Mouse (Mus musculus) hindbrain, embryonic 11.5 days (tissue): Measurements from ENCODE around the gene Mmp2. TPM values are rescaled to one million over a fixed set of nuclear protein-coding genes. Genes with fewer than 3 reads are reported as not detected.

ENCODE experiments used
- ATAC-seq: fragments of 200-750 bp; cut with Nextera tagmentation; 2 replicates; pipeline ENCODE4 v1.8.0; 2017; ENCODE audit warnings: mild to moderate bottlenecking, moderate TSS enrichment, moderate library complexity; ENCODE audit not compliant: low FRiP score
- DNase-seq: peaks from one replicate; pipeline ENCODE4 v3.0.0-alpha.2; 2015; ENCODE audit warnings: low spot score
- H3K27ac ChIP-seq: fragments of 300-500 bp; sonication (generic); 2 replicates; pipeline ENCODE4 v1.5.1; 2014; ENCODE audit warnings: mild to moderate bottlenecking, low read depth, low read length
- H3K27me3 ChIP-seq: fragments of 300-500 bp; sonication (generic); 2 replicates; pipeline ENCODE4 v1.6.1; 2014; ENCODE audit warnings: mild to moderate bottlenecking, low read length, moderate library complexity, mixed read lengths; ENCODE audit not compliant: control insufficient read depth, insufficient read depth
- H3K36me3 ChIP-seq: fragments of 300-500 bp; sonication (generic); 2 replicates; pipeline ENCODE4 v1.6.1; 2014; ENCODE audit warnings: mild to moderate bottlenecking, low read length, moderate library complexity, mixed read lengths; ENCODE audit not compliant: control insufficient read depth, insufficient read depth
- H3K4me1 ChIP-seq: fragments of 300-500 bp; sonication (generic); replicated peaks from 2 replicates; pipeline ENCODE4 v1.6.1; 2014; ENCODE audit warnings: low read length, mixed read lengths; ENCODE audit not compliant: control insufficient read depth, insufficient read depth
- H3K4me2 ChIP-seq: fragments of 300-500 bp; sonication (generic); replicated peaks from 2 replicates; pipeline ENCODE4 v1.6.1; 2014; ENCODE audit warnings: mild to moderate bottlenecking, low read depth, low read length
- H3K4me3 ChIP-seq: fragments of 300-500 bp; sonication (generic); 2 replicates; pipeline ENCODE4 v1.5.1; 2014; ENCODE audit warnings: low read depth, low read length
- H3K9ac ChIP-seq: fragments of 300-500 bp; sonication (generic); 2 replicates; pipeline ENCODE4 v1.6.1; 2014; ENCODE audit warnings: low read depth, low read length
- H3K9me3 ChIP-seq: fragments of 300-500 bp; sonication (generic); 2 replicates; pipeline ENCODE4 v1.6.1; 2016; ENCODE audit warnings: low read length; ENCODE audit not compliant: control insufficient read depth
- WGBS: fragments of 180-500 bp; shearing (Covaris S2); extraction: QIAGEN DNeasy Blood & Tissue Kit; methylation state at CpG from one replicate; pipeline ENCODE4 v1.1.7; 2014; 5-methylcytosine and 5-hydroxymethylcytosine counted together
- polyA plus RNA-seq: library from polyadenylated mRNA; unstranded; fragments of >200 nt; fragmentation: Nextera tagmentation; extraction: Ambion mirVana; gene quantifications from 2 replicates; pipeline ENCODE4 v1.2.1, GENCODE M21; 2014

Gene Mmp2
- polyA plus RNA-seq, 1 experiment from 2014 or later, result 80.9 TPM

DNA sequence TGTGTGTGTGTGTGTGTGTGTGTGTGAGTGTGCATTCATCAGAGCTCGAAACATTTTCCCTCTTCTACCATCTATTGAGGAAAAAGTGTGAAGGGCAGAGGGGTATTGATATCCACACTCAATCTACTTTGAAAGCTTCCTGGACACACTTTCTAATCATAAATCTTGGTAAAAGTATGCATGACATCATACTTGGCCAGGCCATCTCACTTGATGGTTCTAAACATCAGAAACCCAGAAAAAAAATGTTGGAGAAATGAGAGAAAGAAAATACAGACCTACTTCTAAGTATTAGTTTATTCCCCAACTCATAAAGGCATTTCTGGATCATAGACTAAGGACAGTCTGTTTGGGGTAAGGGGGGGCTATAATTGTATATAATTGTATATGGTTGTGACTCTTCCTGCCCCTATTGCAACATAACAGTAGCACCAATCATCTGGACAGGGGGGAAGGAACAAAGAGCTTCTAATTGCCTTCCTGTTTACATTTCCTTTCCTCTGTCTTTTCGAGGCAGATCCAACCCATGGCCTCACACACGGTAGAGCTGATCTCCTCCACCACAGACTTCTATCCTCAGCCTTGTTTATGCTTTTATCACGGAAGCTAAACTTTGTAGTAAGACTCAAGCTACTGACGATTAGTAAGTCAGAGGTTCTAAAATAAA lies 7.1 kb downstream of the Mmp2 start:
- no peak overlapping the region for H3K4me3 ChIP-seq
- no peaks in the 10 kb centered on the region for H3K9me3 ChIP-seq
- H3K27me3 ChIP-seq, result no peaks in the 10 kb centered on the region
- WGBS, result 82% methylated on average over 5 of the region's 5 CpGs
- no peak for ATAC-seq
- no peak for DNase-seq
- no peak overlapping the region for H3K4me2 ChIP-seq
- no peaks in the 10 kb centered on the region for H3K4me1 ChIP-seq
- no peaks in the 10 kb centered on the region for H3K36me3 ChIP-seq
- no peak overlapping the region for H3K27ac ChIP-seq
- H3K9ac ChIP-seq, result no peak overlapping the region

DNA sequence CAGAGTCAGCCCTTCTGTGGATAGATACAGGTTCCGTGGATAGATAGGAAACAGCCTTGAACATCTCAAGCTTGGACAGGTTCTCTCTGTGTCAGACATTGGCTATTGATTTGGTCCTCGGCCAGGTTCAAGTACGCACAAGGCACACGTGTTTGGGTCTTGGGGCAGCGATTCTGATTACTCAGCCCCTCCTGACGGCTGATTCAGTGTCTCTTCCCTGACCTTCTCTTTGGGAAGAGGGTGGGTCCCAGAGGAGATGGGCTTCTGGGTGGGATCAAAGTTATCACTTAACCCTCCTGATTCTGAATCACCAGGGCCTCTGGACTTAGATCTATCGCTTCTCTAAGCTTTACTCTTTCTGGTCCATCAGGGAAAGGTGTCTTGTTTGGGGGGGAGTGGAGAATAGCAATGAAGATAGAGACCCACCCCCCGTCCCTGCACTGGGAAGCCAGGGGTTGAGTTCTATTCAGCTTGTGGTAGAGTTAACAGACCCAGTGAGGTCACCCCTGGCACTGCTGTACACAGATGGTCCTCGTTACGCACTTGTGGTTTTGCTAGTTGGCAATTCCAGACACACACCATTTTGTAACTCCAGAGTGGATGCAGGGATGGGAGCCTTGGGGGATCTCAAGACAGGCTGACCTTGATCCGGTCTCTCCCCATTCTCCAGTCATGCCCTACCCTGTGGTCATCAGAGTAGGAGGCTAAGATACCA lies 7.9 kb downstream of the Mmp2 start:
- no peaks in the 10 kb centered on the region for H3K27me3 ChIP-seq
- H3K4me3 ChIP-seq, result no peak overlapping the region
- WGBS, result 91% methylated on average over 11 of the region's 11 CpGs
- no peaks in the 10 kb centered on the region for H3K4me1 ChIP-seq
- no peak for DNase-seq
- no peak overlapping the region for H3K9ac ChIP-seq
- H3K36me3 ChIP-seq, result no peaks in the 10 kb centered on the region
- ATAC-seq, result no peak
- H3K9me3 ChIP-seq, result no peaks in the 10 kb centered on the region
- no peak overlapping the region for H3K4me2 ChIP-seq
- no peak overlapping the region for H3K27ac ChIP-seq

DNA sequence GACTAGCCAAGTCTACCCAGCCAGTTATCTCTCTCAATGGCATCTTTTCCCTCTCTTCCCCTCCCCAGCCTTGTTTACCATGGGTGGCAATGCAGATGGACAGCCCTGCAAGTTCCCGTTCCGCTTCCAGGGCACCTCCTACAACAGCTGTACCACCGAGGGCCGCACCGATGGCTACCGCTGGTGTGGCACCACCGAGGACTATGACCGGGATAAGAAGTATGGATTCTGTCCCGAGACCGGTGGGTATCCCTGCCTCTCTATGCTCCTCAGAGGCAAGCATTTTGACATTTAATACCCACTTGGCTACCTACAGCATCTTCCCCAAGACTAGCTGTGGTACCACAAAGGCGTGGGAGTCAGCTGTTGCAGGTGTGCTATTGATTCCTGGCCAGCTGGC lies 8.8 kb downstream of the Mmp2 start:
- no peak for DNase-seq
- no peaks in the 10 kb centered on the region for H3K27me3 ChIP-seq
- H3K27ac ChIP-seq, result no peak overlapping the region
- no peak overlapping the region for H3K4me2 ChIP-seq
- no peaks in the 10 kb centered on the region for H3K4me1 ChIP-seq
- no peak overlapping the region for H3K9ac ChIP-seq
- ATAC-seq, result no peak
- 95% methylated on average over 11 of the region's 11 CpGs for WGBS
- no peak overlapping the region for H3K4me3 ChIP-seq
- H3K36me3 ChIP-seq, result no peaks in the 10 kb centered on the region
- no peaks in the 10 kb centered on the region for H3K9me3 ChIP-seq

DNA sequence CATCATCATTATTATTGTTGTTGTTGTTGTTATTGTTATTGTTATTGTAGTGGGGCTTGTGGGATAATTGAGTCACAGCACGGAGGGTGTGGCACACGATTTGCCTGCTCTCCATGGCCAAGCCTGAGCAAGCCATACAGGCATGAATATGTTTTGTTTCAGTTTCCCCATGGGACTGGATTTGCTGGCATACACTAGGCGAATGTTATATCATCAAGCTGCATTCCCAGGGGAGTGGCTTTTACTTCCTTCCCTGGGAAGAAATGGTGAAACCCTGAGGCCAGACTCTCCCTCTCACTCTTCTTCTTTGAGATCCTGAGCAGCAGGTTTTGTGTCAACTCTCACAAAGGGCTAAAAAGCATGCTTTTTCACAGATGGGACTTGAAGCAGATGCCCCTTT lies 11.5 kb downstream of the Mmp2 start:
- no peak overlapping the region for H3K27ac ChIP-seq
- ATAC-seq (no peak), DNase-seq (no peak)
- H3K36me3 ChIP-seq, result no peaks in the 10 kb centered on the region
- H3K4me1 ChIP-seq, result no peaks in the 10 kb centered on the region
- no peaks in the 10 kb centered on the region for H3K9me3 ChIP-seq
- WGBS, result 87% methylated on average over 3 of the region's 3 CpGs
- H3K9ac ChIP-seq, result no peak overlapping the region
- H3K4me2 ChIP-seq, result no peak overlapping the region
- no peak overlapping the region for H3K4me3 ChIP-seq
- H3K27me3 ChIP-seq, result no peaks in the 10 kb centered on the region

DNA sequence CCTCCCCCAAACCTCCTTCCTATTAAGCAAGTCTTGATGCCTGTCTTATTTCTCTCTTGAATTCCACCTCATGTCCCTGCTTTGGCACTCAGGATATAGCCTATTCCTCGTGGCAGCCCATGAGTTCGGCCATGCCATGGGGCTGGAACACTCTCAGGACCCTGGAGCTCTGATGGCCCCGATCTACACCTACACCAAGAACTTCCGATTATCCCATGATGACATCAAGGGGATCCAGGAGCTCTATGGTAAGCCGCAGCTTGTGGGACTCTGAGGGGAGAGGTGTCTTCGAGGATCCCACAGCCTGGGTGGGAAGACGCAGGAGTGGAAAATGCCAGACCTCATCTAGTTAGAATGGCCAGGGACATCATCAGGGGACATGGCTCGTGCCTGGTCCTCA lies 12.1 kb downstream of the Mmp2 start:
- H3K27ac ChIP-seq, result no peak overlapping the region
- H3K9me3 ChIP-seq, result no peaks in the 10 kb centered on the region
- no peak for ATAC-seq
- whole genome bisulfite sequencing, result 93% methylated on average over 8 of the region's 8 CpGs
- H3K4me1 ChIP-seq, result no peaks in the 10 kb centered on the region
- DNase-seq, result no peak
- H3K36me3 ChIP-seq, result no peaks in the 10 kb centered on the region
- no peak overlapping the region for H3K4me3 ChIP-seq
- H3K27me3 ChIP-seq, result no peaks in the 10 kb centered on the region
- no peak overlapping the region for H3K9ac ChIP-seq
- H3K4me2 ChIP-seq, result no peak overlapping the region

DNA sequence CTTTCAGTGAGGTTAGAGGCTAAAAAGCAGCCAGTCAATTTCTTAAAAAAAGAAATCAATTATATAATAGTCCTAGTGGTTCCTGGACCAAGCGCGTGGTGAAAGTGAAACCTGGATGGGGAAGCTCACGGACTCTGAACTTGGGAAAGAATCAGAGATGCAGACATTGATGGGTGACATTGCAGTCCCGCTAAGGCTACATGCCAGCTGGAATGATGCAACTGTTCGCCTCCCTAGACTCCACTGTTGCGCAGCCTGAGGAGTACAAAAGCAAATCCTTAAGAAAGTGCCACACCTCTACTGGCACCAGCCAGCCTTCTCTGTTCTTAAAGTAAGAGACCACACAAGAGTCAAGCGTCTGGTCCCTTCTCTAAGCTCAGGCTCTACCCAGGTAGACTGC lies 12.8 kb downstream of the Mmp2 start:
- H3K36me3 ChIP-seq, result no peaks in the 10 kb centered on the region
- H3K4me3 ChIP-seq, result no peak overlapping the region
- H3K27ac ChIP-seq, result no peak overlapping the region
- 97% methylated on average over 7 of the region's 7 CpGs for whole genome bisulfite sequencing
- H3K9ac ChIP-seq, result no peak overlapping the region
- DNase-seq, result no peak
- no peak for ATAC-seq
- H3K4me2 ChIP-seq, result no peak overlapping the region
- no peaks in the 10 kb centered on the region for H3K4me1 ChIP-seq
- H3K9me3 ChIP-seq, result no peaks in the 10 kb centered on the region
- H3K27me3 ChIP-seq, result no peaks in the 10 kb centered on the region

DNA sequence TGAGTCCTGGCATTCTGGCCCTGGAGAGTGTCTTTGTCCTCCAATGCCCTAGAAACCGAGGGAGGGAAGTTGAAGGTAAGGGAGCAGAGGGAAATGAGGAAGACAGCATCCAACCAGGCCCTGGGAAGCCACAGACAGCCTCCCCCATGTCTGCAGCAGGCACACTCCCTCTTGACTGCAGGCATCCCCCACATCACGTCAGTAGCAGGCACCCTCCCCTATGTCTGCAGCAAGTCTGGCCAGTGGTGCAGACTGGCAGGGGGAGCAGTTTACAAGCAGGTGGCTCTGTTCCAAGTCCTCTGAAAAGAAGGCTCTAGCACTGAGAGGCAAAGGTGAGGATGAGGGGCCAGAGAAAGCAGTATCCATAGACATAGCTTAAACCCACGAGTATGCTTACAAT lies 19.6 kb downstream of the Mmp2 start:
- 0 out of 2 replicates have a peak, but pooled peaks cover 2% of the 10 kb centered on the region for H3K4me1 ChIP-seq
- no peak overlapping the region for H3K4me2 ChIP-seq
- no peak overlapping the region for H3K9ac ChIP-seq
- no peak overlapping the region for H3K4me3 ChIP-seq
- no peak for DNase-seq
- H3K27me3 ChIP-seq, result no peaks in the 10 kb centered on the region
- 35% methylated on average over 3 of the region's 3 CpGs for WGBS
- H3K36me3 ChIP-seq, result no peaks in the 10 kb centered on the region
- ATAC-seq, result no peak
- no peaks in the 10 kb centered on the region for H3K9me3 ChIP-seq
- H3K27ac ChIP-seq, result peak overlapping the region; percentile 45; the same call in 1 of the 2 replicates

DNA sequence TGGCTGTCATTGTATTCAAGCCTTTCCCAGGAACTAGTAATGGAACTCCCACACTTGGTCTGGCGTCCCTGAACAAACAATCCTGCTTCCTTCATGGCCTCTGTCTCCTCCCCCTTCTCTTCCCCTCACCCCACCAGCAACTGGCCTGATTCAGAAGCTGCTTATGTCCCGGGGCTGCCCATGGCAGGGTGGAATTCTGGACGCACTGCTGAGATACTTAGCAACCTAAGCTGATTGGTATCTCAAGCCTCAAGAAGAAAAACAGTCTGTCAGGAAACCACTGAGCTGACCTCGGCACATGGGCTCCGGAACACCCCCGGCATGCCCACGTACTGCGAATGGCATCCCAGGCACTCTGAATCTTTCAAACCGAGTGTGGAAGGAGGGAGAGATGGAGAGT lies 20.2 kb downstream of the Mmp2 start:
- Histone ChIP-seq H3K4me2 (no peak overlapping the region), H3K36me3 (no peaks in the 10 kb centered on the region), H3K9ac (no peak overlapping the region), H3K27me3 (no peaks in the 10 kb centered on the region), H3K4me1 (0 out of 2 replicates have a peak, but pooled peaks cover 2% of the 10 kb centered on the region), H3K4me3 (no peak overlapping the region), H3K27ac (peak overlapping the region; percentile 45; the same call in 1 of the 2 replicates), H3K9me3 (no peaks in the 10 kb centered on the region)
- WGBS, result 52% methylated on average over 9 of the region's 9 CpGs
- DNase-seq (no peak), ATAC-seq (no peak)

DNA sequence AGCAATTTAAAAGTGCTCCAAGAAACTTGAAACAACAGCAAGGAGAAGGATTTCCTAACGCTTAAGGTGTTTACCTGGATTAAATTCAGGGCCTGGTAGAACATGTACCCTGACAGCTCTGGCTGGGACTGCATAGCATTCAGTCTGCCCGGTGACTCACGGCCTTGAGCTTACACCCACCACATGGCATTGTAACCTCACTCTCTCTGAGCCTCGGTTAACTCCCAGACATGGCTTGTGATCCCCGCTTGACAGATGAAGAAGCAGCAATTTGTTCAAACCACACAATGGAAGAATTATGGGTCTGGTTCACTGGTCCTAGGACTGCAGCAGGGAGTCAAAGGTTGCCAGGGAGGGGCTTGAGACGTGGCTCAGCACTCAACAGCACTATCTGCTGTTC lies 22.2 kb downstream of the Mmp2 start:
- H3K36me3 ChIP-seq, result no peaks in the 10 kb centered on the region
- H3K9ac ChIP-seq, result no peak overlapping the region
- DNase-seq (no peak), ATAC-seq (no peak)
- 48% methylated on average over 6 of the region's 6 CpGs for WGBS
- no peaks in the 10 kb centered on the region for H3K9me3 ChIP-seq
- H3K27me3 ChIP-seq, result no peaks in the 10 kb centered on the region
- no peak overlapping the region for H3K4me2 ChIP-seq
- H3K4me3 ChIP-seq, result no peak overlapping the region
- no peak overlapping the region for H3K27ac ChIP-seq
- H3K4me1 ChIP-seq, result 0 out of 2 replicates have a peak, but pooled peaks cover 2% of the 10 kb centered on the region
